Mouse (Mus musculus): Measurements from ENCODE around the gene Zbtb4.

Zbtb4 gene

GRCm38 (mm10) chr11:69800392-69801197 lies 34.9 kb downstream of the Zbtb4 start:
- no peak for DNase-seq (ENCODE audit: low read depth, low spot score)

- DNase-seq (ENCODE audit: low read depth, low spot score): no peak
Measured at GRCm38 (mm10) chr11:69801379-69801977, 35.8 kb downstream of the Zbtb4 start, which contains the start of gene Fgf11. Gene Fgf11, minus strand, starts transcription at chr11:69801857.

GRCm38 (mm10) chr11:69802648-69803105 lies 37.0 kb downstream of the Zbtb4 start:
- no peak for DNase-seq (ENCODE audit: low read depth, low spot score)

- DNase-seq (ENCODE audit: low read depth, low spot score): no peak
Measured at GRCm38 (mm10) chr11:69803328-69803727, 37.6 kb downstream of the Zbtb4 start.

DNA sequence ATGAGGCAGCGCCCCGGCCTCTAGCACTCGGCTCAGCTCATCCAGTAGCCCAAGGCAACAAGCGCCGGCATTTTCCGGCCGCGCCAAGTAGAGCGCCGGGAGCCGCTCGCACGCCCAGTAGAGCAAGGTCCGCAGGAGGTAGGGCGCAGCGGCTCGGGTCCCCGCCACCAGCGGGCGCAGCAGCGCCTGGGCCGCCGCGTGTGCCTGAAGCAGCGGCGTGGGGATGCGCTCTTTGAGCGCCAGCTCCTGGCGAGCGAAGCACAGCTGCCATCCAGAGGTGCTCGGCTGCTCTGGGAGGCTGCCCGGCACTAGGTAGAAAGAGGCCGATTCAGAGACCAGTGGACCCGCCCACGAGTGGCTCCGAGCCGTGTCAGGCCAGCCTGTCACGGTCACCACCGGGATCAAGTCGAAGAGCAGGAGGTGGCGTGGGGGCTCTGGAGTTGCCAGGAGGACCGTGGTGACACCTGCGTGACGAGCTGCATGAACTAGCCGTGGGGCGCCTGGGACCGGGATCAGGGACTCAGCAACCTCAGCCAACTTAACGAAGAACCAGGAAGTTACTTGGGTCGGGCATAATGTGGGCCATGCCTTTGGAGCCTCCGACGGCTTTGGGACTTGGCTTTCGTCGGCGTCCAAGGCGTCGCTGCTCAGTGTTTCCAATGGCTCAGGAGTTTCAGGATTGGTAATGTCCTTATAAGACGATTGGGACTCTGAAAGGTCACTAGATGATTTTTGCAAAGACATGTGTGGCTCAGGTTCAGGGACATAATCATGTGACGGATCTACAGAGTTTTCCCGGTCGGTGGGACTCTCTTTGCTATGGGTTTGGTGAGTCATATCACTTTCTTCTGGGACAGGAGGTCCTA lies 38.3 kb downstream of the Zbtb4 start:
- DNase-seq (ENCODE audit: low read depth, low spot score): no peak

- DNase-seq (ENCODE audit: low read depth, low spot score): no peak
Measured at GRCm38 (mm10) chr11:69804652-69804940, 38.9 kb downstream of the Zbtb4 start.

DNA sequence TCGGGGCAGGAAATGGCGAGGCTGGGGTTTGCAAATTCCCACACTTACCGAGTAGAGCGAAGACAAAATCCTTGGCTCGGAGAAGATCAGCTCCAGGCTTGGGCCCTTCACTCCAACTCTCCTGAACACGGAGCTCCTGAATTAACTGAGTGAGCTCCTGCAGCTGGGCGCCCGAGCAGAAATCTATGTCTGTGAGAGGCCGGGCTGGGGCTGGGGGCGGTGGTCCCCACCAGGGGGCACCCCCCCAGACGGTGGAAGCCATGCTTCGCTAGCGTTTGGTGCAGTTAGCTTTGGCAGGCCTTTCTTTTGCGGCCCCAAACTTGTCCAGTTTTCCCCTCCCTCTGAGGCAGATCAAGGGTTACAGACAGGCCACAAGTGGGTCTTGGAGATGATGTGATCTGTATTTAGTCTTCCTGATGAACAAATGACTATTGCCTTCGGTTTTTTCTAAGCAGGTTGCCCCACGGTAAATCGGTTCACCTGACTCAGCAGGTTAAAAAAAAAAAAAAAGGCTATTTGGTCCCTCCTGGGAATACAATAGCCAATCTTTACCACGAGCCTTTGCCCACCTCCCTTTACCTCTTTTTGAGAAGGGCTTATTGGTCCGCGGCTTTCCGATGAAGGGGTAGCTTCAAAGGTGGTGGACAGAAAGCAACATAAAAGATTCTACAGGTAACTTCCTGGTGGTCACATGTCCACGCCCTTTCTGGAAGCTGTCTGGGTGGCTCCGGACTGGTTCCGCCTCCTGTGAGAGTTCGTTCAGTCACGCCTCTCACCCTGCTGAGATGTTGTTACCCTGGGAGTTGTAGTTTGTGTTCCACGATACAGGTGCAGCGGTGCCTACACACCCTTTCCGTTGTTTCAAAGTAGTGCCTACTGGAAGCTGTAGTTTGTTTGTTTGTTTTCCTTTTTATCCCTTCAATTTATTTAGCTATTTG lies 39.5 kb downstream of the Zbtb4 start, which contains the start of gene Tmem102:
Tmem102 (minus strand) TSS at position 653 of the 938 bp plus-strand sequence.
- DNase-seq (ENCODE audit: low read depth, low spot score): no peak

- no peak for DNase-seq (ENCODE audit: low read depth, low spot score)
Measured at GRCm38 (mm10) chr11:69806378-69806777, 40.7 kb downstream of the Zbtb4 start.

DNA sequence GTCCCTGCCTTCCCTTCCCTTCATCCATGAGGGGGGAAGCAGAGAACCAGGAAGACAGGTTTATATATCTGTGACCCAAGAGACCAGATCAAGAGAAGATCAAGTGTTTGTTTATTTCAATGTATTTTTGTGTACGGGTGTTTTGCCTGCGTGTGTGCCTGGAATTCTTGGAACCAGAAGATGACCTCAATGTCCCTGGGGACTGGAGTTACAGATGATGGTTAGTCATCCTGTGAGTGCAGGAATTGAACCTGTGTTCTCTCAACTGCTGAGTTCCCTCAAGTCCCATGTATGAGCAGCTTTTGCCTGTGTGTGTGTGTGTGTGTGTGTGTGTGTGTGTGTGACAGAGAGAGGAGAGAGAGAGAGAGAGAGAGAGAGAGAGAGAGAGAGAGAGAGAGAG lies 41.9 kb downstream of the Zbtb4 start:
- DNase-seq (ENCODE audit: low read depth, low spot score): no peak

GRCm38 (mm10) chr11:69810280-69810679 lies 44.6 kb downstream of the Zbtb4 start:
- DNase-seq (ENCODE audit: low read depth, low spot score): no peak

GRCm38 (mm10) chr11:69815155-69815554 lies 49.4 kb downstream of the Zbtb4 start, which contains the start of gene Gm39566:
Gene Gm39566, minus strand, starts transcription at chr11:69815298.
- no peak for DNase-seq (ENCODE audit: low read depth, low spot score)

GRCm38 (mm10) chr11:69816520-69816919 lies 50.8 kb downstream of the Zbtb4 start:
- DNase-seq (ENCODE audit: low read depth, low spot score): no peak

GRCm38 (mm10) chr11:69818365-69818764 lies 52.7 kb downstream of the Zbtb4 start, which contains the start of gene Spem2:
Gene Spem2, minus strand, starts transcription at chr11:69818465.
- no peak for DNase-seq (ENCODE audit: low read depth, low spot score)

- DNase-seq (ENCODE audit: low read depth, low spot score): no peak
Measured at GRCm38 (mm10) chr11:69818871-69819270, 53.2 kb downstream of the Zbtb4 start.

GRCm38 (mm10) chr11:69822080-69822479 lies 56.4 kb downstream of the Zbtb4 start, which contains the start of gene Spem1:
Gene Spem1, minus strand, starts transcription at chr11:69822180.
- DNase-seq (ENCODE audit: low read depth, low spot score): no peak

GRCm38 (mm10) chr11:69823456-69823855 lies 57.7 kb downstream of the Zbtb4 start:
- DNase-seq (ENCODE audit: low read depth, low spot score): no peak

DNA sequence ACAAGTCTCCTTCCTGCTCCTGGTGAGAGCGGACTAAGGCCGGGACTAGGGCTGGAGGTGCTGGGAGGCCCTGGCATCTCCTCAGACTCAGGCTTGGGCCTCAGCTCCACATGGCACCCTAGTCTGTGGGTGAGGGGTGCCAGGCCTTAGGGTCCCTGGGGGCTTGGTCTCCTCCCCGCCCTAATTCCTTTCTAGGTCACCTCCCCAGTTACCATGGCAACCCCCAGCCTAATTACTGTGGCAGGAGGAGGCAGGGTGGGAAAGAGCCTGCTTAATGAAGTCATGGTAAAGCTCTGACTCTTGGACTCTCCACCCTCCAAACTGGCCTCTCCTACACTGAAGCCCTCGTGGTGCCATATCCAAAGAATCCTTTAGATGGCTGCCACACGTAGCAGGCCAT lies 63.1 kb downstream of the Zbtb4 start:
- DNase-seq (ENCODE audit: low read depth, low spot score): no peak

- no peak for DNase-seq (ENCODE audit: low read depth, low spot score)
Measured at GRCm38 (mm10) chr11:69833554-69833953, 67.8 kb downstream of the Zbtb4 start.
